Mouse (Mus musculus): Measurements from ENCODE around the gene Xpnpep3.

Xpnpep3 gene

DNA sequence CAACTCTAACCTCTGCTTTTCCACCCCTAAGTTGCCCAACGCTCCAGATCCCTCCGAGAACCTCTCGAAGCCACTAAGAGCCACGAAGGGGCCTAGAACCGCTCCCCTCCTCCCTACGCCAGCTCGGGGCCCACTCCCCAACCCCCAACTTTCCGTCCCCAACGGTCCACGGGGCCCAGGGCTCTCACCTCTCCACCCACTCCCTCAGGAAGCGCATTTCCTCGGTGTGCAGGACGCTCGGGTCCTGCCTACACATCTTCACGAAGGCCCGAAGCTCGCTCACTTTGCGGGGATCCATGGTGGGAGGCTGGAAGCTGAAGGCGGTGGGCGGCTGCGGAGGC lies 671 bp upstream of the Xpnpep3 start:
- no peak for DNase-seq (ENCODE audit: low read depth, low spot score)

DNA sequence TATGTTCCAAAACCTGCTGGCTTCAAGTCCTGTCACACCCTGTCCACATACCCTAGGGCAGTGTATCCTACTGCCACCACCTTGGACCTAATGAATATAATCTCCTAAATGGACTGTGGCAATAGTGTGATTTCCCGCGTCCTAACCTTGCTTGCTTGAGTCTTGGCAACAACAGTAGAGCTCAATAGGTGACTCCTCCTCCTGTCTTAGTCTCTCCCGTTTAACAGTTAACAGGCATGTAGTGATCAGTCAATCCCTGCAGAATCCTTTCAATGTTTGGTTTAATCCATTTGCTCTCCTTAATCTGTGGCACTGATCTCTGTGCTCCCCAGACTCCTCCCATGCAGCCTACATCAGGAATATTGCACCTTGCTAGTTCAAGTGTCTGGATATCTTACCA lies 5.1 kb downstream of the Xpnpep3 start:
- no peak for DNase-seq (ENCODE audit: low read depth, low spot score)

DNA sequence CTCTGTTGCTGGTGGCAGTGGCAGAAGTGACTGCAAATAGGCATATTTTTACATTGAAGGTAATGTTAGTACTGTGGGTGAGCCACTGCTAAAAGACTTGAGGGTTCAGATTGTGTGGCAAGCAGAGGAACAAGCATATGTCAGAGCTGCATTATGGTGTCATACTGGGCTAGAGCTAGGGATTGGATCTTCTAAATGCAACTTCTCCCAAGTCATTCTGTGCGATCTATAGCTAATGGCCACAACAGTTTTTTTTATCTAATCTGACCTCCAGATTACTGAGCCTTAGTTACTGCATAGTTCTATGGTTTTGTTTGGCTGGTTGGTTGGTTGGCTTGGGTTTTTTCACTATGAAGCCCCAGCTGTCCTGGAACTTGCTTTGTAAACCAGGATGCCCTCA lies 8.3 kb downstream of the Xpnpep3 start, which contains the start of gene Dnajb7:
Gene Dnajb7, minus strand, starts transcription at position 101 of the 400 bp plus-strand sequence.
- DNase-seq (ENCODE audit: low read depth, low spot score) = no peak

DNA sequence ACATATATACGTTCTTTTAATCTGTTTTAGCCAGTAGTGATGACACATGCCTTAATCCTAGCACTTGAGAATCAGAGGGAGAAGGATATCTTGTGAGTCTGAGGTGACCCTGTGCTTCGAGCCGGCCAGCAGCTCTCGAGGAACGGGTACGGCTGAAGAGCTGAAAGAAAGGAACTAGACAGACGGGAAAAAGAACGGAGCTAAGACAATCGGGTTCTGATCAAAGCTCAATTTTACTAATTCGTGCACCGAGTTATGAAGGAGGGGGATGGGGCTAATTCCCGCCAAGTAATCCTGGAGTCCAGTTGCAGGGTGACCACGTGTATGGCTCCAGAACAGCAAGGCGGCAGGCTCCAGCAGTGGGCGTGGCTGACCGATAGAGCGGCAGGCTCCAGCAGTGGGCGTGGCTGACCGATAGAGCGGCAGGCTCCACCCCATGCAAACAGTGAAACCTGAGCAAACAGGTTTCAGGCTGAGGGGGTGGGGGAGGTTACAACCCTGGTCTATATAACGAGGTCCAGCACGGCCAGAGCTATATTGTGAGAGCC lies 16.9 kb downstream of the Xpnpep3 start:
- DNase-seq (ENCODE audit: low read depth, low spot score) = peak; percentile 55

DNA sequence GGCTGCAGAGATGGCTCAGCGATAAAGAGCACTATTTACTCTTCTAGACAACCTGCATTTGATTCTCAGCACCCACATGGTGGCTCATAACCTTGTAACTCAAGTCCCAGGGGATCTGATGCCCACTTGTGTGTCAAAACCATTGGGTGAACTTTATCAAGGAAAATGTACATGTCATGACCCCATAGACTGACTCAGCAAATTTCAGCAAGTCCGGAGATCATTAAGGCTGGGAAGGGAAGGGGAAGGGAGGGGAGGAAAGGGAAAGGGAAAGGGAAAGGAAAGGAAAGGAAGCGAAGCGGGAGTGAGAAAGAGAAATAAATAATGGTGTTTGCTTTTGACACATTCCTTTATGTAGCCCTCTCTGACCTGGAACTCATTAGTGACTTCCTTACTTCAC lies 18.1 kb downstream of the Xpnpep3 start:
- no peak for DNase-seq (ENCODE audit: low read depth, low spot score)

DNA sequence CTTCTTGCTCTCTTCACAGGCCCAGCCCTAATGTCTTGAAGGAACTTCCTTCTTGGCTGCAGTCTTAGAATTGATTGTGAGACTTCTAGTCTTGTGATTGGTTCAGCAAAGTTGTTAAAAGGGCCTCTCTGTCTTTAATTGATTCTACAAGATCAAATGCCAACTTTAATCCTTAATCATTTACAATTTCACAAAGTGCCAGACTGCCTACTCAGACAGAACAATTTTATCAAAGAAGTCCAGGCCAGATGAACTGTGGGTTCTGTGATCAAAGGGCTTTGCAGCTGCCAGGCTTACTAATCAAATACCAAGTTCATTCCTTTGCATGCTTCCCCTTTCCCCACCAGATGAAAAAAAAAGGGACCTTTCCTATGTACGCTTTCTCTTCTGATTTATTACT lies 21.5 kb downstream of the Xpnpep3 start:
- DNase-seq (ENCODE audit: low read depth, low spot score) = no peak

DNA sequence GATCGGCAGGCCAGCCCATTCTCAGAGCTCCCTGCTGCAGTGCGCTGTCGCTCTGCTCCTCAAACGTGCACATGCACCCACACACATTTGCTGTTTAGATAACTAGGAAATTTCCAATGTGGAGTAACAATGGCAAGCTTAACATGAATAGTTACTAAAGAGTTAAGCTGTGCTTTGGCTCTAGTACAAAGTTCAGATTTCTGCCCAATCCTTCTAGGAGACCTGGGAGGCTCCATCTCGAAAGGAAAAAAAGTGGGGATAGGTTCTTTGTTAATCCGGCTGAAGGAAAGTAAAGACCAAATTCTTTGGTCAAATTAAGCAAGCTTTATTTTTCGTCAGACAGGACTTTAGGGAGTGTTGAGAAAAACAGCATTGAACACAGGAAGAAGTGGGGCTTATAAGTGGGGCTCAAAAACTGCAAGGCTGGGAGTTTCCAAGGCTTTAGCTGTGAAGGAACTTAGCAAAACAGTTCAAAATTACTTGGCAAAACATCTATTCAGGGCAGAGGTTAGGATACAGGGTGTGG lies 22.3 kb downstream of the Xpnpep3 start:
- DNase-seq (ENCODE audit: low read depth, low spot score) = no peak

DNA sequence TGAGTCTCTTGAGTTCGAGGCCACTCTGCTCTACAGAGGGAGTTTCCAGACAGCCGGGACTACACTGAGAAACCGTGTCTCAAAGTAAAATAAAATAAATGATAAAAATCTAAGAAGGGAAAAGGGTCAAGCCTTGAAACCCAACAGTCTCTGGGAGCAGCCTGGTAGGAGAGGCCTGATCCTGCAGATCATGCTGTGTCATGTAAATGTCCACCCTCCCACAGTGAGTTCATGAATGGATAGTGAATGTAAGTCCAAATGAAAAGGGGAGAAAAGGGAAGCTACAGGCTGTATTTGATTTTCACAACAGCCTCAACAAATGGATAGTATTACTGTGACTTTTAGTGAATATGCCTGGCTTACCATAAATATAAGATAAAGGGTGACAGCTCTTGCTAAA lies 25.4 kb downstream of the Xpnpep3 start:
- DNase-seq (ENCODE audit: low read depth, low spot score) = no peak

DNA sequence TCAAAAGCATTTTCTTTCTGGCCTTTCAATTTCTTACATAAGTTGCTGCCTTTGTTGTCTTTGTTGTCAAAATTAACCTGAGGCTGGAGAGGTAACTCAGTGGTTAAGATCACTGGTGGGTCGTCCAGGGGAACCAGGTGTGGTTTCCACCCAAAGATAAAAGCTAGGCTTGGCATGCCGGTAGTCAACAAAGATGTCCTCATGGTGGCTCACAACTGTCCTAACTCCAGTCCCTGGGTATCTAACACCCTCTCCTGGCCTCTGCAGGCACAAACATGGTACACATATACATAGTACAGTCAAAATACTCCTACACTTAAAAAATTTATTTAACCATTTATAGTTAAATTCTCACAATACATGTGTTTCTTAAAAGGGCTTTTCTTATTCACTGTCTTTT lies 28.0 kb downstream of the Xpnpep3 start:
- DNase-seq (ENCODE audit: low read depth, low spot score) = no peak

DNA sequence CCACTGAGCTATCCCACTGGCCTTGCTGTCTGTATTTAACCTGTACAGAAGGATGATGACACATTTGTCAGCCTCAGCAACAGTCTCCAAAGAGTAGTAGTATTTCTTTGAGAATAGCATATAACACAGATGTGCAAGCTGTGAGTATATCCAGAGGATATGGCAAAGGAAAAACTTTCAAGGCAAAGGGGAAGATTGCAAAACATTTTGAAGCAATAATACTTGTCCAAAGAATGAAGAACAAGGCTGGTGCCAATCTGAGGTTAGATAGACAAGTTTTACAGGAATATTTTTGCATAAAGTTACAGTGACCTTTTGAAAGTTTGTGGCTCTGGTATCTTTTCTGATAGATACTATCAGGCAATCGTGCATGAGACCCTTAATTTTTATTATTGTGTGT lies 31.3 kb downstream of the Xpnpep3 start:
- DNase-seq (ENCODE audit: low read depth, low spot score) = no peak

DNA sequence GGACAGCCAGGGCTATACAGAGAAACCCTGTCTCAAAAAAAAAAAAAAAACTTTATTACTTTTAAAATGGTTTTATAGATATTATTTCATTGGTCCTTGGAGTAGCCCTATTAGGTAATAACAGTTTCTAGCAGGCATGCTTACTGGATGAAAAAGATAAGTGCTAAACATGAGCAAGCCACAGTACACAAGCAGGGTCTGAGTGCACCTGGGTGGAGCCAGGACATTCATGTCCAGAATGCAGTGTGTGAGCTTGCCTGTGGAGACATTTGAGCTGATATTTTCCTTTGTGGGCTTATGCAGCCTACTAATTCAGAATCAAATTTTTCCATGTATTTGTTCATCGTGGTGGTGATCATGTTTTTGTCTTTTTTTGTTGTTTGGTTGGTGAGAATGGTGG lies 38.4 kb downstream of the Xpnpep3 start:
- DNase-seq (ENCODE audit: low read depth, low spot score) = no peak

DNA sequence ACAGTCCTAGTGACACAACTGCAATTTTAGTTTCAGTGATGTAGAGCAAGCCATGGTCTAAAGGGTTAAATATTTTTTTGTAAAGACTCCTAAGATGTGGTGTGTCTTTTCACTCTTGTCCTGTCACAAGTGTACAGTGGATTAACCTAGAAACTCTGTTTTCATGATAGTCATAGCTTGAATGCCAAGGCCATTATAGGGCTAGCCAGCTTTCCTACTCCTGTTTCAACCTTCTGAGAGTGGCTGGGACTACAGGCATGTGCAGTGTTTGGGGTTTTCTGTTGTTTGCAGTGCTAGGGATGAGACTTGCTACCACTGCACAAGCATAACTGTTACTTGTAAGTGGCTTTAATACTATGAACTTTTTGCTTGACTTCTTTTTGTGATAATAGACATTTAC lies 39.3 kb downstream of the Xpnpep3 start:
- DNase-seq (ENCODE audit: low read depth, low spot score) = no peak

DNA sequence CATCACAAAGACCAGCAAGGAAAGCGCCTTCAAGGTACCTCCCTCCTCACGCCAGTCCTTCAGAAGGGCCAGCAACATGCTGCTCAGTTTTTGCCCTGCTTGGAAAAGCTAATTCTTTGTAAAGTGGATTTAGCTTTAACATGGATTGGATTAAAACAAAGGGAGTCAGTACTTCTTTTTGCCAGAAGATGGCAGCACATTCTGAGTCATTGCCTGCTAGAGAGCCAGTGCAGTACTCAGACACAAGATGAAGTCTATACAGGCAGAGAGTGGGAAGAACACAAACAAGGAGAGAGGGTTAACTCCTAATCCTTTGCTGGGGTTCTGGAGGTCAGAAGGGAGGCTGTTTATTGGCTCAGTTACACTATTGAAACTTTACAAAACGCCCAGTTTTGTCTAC lies 48.5 kb downstream of the Xpnpep3 start:
- peak; percentile 80 for DNase-seq (ENCODE audit: low read depth, low spot score)

DNA sequence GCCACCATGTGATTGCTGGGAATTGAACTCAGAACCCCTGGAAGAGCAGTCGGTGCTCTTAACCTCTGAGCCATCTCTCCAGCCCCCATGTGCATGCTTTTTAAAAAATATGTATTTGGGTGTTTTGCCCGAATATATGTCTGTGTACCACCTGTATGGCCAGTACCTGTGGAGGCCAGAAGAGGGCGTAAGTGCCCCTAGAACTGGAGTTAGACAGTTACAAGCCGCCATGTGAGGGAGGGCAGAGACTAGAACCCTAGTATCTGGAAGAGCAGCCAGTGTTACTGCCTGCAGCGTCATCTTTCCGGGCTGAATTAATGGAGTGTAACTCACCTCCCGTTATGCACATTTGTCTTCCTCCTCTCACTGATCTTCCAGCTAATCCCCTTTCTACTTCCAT lies 61.6 kb downstream of the Xpnpep3 start:
- DNase-seq (ENCODE audit: low read depth, low spot score) = no peak

DNA sequence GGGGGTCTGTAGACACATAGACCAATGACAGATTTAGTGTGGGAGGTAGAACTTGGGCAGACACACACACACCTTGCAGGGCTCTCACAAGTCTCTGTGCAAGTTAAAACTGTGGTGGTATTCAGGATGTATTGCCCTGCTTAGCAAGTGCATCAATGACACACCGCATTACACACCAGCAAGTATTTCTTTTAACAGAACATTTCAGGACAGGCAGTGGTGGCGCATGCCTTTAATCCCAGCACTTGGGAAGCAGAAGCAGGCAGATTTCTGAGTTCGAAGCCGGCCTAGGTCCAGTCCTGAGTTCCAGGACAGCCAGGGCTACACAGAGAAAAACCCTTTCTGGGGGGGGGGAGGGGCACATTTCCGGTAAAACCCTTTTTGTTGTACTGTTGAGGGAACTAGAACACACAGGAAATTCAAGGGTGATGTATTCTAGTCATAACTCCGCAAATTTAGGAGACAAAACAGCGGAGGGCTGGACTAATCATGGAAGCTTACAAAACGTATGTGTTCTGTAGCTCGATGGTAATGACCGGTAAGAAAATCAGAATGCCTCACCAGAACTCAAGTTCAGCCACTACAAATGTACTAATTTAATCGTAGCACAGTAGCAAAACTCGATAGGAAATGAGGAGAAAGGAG lies 65.2 kb downstream of the Xpnpep3 start:
- no peak for DNase-seq (ENCODE audit: low read depth, low spot score)

DNA sequence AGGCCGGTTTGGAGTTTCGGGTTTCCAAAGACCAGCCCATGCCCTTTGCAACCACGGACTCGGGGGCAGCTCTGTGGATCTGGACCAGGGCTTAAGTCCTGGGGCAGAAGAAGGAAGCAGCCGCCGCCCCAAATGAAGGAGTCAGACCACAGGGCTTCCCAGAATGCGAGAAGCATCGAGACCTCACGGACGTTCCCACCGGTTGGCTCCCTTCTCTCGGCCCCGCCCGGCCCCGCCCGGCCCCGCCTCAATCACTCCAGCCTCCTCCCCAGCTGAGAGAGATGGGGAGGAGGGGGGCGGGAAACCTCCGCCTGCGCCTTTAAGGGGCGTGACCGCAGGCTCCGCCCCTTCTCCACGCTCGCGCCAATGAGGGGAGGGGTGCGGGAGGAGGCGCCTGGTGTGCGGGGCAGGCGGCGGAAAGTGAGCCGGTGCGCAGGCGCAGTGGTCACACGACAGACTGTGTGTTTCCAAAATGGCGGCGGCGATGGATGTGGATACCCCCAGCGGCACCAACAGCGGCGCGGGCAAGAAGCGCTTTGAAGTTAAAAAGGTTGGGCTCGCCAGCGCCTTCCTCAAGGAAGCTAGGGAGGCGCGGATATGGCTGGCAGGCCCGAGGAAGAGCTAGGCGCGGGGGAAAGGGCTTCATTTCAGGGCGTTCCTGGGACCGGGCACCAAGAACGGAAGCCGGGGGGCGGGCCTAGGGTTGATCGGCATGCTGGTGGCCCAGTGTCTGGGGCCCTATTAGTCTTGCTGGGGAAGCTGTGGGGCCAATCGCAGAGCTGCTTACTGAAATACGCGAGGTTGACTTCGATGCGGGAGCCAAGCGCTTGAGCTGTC lies 66.2 kb downstream of the Xpnpep3 start, which contains the start of gene Rbx1:
Gene Rbx1, plus strand, starts transcription at position 396 of the 837 bp plus-strand sequence.
- peak; percentile 99 for DNase-seq (ENCODE audit: low read depth, low spot score)

DNA sequence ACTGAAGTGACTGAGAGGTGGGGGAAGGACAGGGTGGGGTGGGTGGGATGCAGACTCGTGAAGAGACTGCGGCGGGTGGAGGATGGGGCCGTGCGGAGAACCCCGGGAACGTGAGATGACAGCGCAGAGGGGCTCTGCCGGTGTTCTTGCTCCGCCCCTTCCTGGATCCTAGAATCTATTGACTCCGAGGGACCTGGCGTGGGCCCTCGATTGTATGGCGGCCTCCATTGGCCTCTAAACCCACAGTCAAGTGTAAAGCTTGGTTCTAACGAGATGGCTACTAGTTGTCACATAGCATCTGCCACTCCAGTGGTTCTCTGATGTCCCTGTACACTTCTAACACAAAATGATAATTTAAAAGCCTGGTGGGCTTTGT lies 66.8 kb downstream of the Xpnpep3 start:
- no peak for DNase-seq (ENCODE audit: low read depth, low spot score)

DNA sequence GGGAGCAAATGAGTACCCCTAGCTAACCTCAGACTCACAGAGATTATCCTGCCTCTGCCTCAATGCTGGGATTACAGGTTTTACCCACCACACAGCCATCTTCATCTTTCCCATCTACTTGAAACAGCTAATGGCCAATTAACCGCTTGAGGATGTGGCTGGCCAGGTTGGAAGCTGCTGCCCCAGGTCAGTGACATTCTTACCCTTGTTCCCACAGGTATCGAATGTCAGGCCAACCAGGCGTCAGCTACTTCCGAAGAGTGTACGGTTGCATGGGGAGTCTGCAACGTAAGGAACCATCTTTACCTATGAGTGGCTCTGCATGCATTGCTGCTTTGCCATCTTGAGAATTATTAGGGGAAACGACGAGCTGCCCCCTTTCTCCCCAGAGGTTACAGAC lies 70.8 kb downstream of the Xpnpep3 start:
- DNase-seq (ENCODE audit: low read depth, low spot score) = no peak

DNA sequence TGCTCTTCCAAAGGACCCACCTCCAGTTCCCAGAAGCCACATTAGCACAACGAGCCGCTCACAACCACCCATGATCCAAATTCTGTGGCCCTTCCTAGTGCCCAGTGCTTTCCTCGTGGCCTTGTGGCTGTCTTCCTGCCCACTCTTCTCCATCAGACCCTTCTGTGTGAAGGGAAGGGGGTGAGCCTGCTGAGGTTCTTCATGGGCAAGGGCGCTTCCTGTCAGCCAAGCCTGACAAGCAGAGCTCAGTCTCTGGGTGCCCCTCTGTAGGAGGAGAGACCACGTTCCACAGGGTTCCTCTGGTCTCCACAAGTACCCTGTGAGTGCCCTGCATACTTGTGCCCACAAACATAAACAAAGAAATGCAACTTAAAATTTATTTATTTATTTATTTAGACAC lies 72.3 kb downstream of the Xpnpep3 start:
- no peak for DNase-seq (ENCODE audit: low read depth, low spot score)

DNA sequence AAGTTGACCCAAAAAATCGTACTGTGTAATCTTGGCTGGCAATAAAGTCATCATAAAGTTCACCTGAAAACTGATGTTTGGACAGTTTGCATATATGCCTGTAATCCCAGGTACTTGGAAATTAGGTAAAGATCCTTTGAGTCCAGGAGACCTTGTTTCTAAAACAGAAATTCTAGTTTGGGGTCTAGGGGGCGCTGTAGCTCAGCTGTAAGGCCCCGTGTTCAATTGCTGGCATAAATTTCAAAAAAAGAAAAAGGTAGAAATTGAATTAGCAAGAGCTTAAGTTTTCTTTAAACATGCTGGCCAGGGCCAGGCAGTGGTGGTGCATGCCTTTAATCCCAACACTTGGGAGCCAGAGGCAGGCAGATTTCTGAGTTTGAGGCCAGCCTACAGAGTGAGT lies 75.7 kb downstream of the Xpnpep3 start:
- peak; percentile 19 for DNase-seq (ENCODE audit: low read depth, low spot score)

DNA sequence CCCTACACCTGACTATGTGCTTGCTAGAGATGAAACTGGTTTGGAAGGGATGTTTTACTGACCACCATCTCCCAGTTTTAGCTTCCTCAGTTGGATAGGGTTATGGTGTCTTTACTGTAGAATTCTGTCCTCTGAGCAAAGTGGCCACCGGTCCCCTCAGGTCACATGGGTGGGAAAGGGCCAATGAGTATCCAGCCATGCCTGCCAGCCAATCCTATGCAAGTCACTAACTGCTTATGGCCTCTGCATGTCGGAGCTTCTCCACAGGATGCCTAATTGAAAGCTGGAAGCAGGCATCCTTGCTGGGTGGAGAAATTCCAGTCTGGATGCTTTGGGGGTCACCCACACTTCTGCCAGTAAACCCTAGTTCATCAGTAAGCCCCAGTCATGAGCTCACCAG lies 76.7 kb downstream of the Xpnpep3 start:
- peak; percentile 45 for DNase-seq (ENCODE audit: low read depth, low spot score)

DNA sequence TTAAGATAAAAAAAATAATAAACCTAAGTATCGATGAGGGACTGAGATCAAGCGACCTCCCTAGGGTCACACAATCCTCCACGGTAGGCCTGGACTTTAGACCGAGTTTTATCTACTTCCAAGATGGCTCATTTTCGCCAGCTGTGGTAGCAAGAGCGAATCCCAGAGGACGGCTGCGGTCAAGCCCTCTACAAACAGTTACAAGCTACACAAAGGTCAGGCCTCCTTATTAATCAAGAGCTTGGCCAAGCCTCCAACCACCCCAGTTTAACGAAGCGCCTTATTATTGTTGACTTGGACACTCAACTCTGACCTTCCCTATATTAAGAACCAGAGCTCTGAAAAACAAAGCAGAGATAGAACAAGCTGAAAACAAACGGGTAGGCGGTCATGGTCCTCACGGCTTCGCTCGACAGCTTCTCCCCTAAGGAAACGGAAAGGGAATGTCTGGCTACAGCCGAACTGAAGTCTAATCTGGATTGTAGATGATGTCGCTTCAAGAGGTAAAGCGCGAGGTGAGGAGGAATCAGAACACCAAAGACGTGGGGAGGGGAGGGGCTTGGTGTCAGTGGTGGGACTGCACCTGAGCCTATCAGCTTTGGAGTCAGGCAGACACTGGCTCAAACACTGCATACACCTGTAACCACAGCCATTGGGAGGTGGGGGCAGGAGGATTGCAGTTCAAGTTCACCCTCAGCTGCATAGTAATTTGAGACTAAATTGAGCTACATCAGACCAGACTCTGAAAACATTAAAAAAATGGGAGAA lies 79.7 kb downstream of the Xpnpep3 start:
- no peak for DNase-seq (ENCODE audit: low read depth, low spot score)
